8 mouse cellular contexts compared by ENCODE assay signal in genomic region chr2:180103978-180104658, GRCm38 (mm10). TPM values are rescaled to one million over a fixed set of nuclear protein-coding genes. Genes with fewer than 3 reads are reported as not detected.
A peak's percentile ranks its signal among the peaks of the same experiment; 100 is the strongest.
DNase-seq lines count a peak whose midpoint lies in the region; ATAC-seq and TF ChIP-seq lines count a peak whose summit lies in the region.

Gene Hrh3, minus strand, starts transcription at chr2:180104488.

- H3K4me3 ChIP-seq in E14TG2a.4 (replicated peaks; ENCODE audit: low read length), result peak within 1 kb of the TSS; percentile 93
- peak within 1 kb of the TSS; percentile 45 for H3K4me3 ChIP-seq in forebrain, embryonic 11.5 days (ENCODE audit: low read depth, low read length)
- peak within 1 kb of the TSS; percentile 58 for H3K4me3 ChIP-seq in lung, embryonic 16.5 days (ENCODE audit: low read length)

- TF ChIP-seq CTCF in E14TG2a.4 (conservative IDR thresholded peaks at IDR 0.05; ENCODE audit: low read length), result no peak
- no peak for TF ChIP-seq CTCF in brain, embryonic 14.5 days (IDR thresholded peaks at IDR 0.05; ENCODE audit: borderline replicate concordance, extremely low read depth, insufficient read depth, insufficient read length)

- peak; percentile 78 for ATAC-seq in forebrain, embryonic 11.5 days (replicated peaks; ENCODE audit: low FRiP score)
- peak; percentile 95 for ATAC-seq in lung, embryonic 16.5 days (ENCODE audit: low read depth)

- no peak within 1 kb of the TSS for H3K27ac ChIP-seq in forebrain, embryonic 11.5 days (ENCODE audit: low read depth, low read length)
- H3K27ac ChIP-seq in lung, embryonic 16.5 days (ENCODE audit: low read length), result no peak within 1 kb of the TSS

- peaks cover 73% of the 10 kb centered on the region for H3K27me3 ChIP-seq in E14TG2a.4 (ENCODE audit: insufficient read depth, low read length)
- H3K27me3 ChIP-seq in forebrain, embryonic 11.5 days (ENCODE audit: control insufficient read depth, insufficient read depth, low read length), result peaks cover 51% of the 10 kb centered on the region
- H3K27me3 ChIP-seq in lung, embryonic 16.5 days (ENCODE audit: control insufficient read depth, insufficient read depth, low read depth, low read length), result peaks cover 64% of the 10 kb centered on the region

- peak within 1 kb of the TSS; percentile 81 for H3K4me2 ChIP-seq in forebrain, embryonic 11.5 days (ENCODE audit: low read depth, low read length, severe bottlenecking)
- peak within 1 kb of the TSS; percentile 98 for H3K4me2 ChIP-seq in lung, embryonic 16.5 days (ENCODE audit: low read depth, low read length)

- peak; percentile 68 for DNase-seq in brain, embryonic 14.5 days (ENCODE audit: low read depth)
- peak; percentile 90 for DNase-seq in forebrain, embryonic 11.5 days (ENCODE audit: low spot score)
- peak; percentile 84 for DNase-seq in heart, postnatal 4 days
- no peak for DNase-seq in layer of hippocampus, adult 8-10 months (ENCODE audit: low spot score in 2 of 2)
- peak; percentile 74 for DNase-seq in ovary, postnatal 10 days (ENCODE audit: low spot score)
- DNase-seq in thymus, postnatal 36 days, result peak; percentile 88 to 89

- WGBS in forebrain, embryonic 11.5 days, result under 1% methylated on average over 72 of the region's 87 CpGs
- under 1% methylated on average over 60 of the region's 87 CpGs for WGBS in lung, embryonic 16.5 days

- 0 out of 2 replicates have a peak, but pooled peaks have one; percentile 35 for TF ChIP-seq POLR2A in brain, embryonic 14.5 days (IDR thresholded peaks at IDR 0.05; ENCODE audit: borderline replicate concordance, extremely low read depth, insufficient read depth, insufficient read length, poor library complexity, severe bottlenecking)

- H3K9me3 ChIP-seq in E14TG2a.4 (ENCODE audit: low read length), result no peaks in the 10 kb centered on the region
- H3K9me3 ChIP-seq in forebrain, embryonic 11.5 days (ENCODE audit: control insufficient read depth, low read length), result no peaks in the 10 kb centered on the region
- H3K9me3 ChIP-seq in lung, embryonic 16.5 days (ENCODE audit: control insufficient read depth, low read length), result no peaks in the 10 kb centered on the region

- no peaks in the 10 kb centered on the region for H3K36me3 ChIP-seq in E14TG2a.4 (ENCODE audit: insufficient read depth, low read length)
- H3K36me3 ChIP-seq in forebrain, embryonic 11.5 days (ENCODE audit: control insufficient read depth, insufficient read depth, low read length), result no peaks in the 10 kb centered on the region
- no peaks in the 10 kb centered on the region for H3K36me3 ChIP-seq in lung, embryonic 16.5 days (ENCODE audit: control insufficient read depth, insufficient read depth, low read length)

- H3K9ac ChIP-seq in forebrain, embryonic 11.5 days (ENCODE audit: low read length), result peak within 1 kb of the TSS; percentile 59
- no peak within 1 kb of the TSS for H3K9ac ChIP-seq in lung, embryonic 16.5 days (ENCODE audit: low read length)

- H3K4me1 ChIP-seq in E14TG2a.4 (replicated peaks; ENCODE audit: low read depth, low read length), result peaks cover 61% of the 10 kb centered on the region
- peaks cover 15% of the 10 kb centered on the region; the same call in 1 of the 2 replicates for H3K4me1 ChIP-seq in forebrain, embryonic 11.5 days (replicated peaks; ENCODE audit: control insufficient read depth, insufficient read depth, low read length)
- H3K4me1 ChIP-seq in lung, embryonic 16.5 days (replicated peaks; ENCODE audit: control insufficient read depth, insufficient read depth, low read length), result peaks cover 11% of the 10 kb centered on the region

RNA-seq across cellular contexts. Expression of gene Hrh3, which starts in this region (rescaled TPM):
- 10.8 and 11.0 TPM in 2 replicates for polyA plus RNA-seq in brain, embryonic 14.5 days (2012; rRNA removed)
- 0.95 and 1.1 TPM in 2 replicates for polyA plus RNA-seq in forebrain, embryonic 11.5 days (2014; fragmentation: Nextera tagmentation; extraction: Ambion mirVana)
- total RNA-seq in heart, postnatal 4 days (2021), result not detected
- total RNA-seq in layer of hippocampus, adult 8-10 months (2022), result 10 to 100 TPM; 48.3 to 55.8 (median 50.0) TPM
- polyA plus RNA-seq in lung, embryonic 16.5 days (2015; fragmentation: Nextera tagmentation; extraction: Ambion mirVana), result not detected in 2 replicates

Comparison
In these comparisons a context has a peak if more than half of its experiments do, and no peak if none do; other contexts are left out.
1. RNA of gene Hrh3 (total RNA-seq): 48.3 to 55.8 TPM in layer of hippocampus, adult 8-10 months; not detected in heart, postnatal 4 days; every median in the first group is over 10 times any median in the second.
2. Peak in DNase-seq in heart, postnatal 4 days; RNA of the gene not detected or under 1 TPM.
3. Peak in ATAC-seq, H3K4me3 ChIP-seq and H3K4me2 ChIP-seq in lung, embryonic 16.5 days; RNA of the gene not detected or under 1 TPM.
4. DNase-seq: peak in brain, embryonic 14.5 days (single experiment), forebrain, embryonic 11.5 days (single experiment), ovary, postnatal 10 days (single experiment) and thymus, postnatal 36 days (2 of 2); none in layer of hippocampus, adult 8-10 months (0 of 2).
5. Peak in every context shown above with its lines, with median percentiles within 50 percentile points of each other: H3K4me3 ChIP-seq.